Mouse (Mus musculus) limb, embryonic 14.5 days (tissue): ENCODE data around the gene 4931409K22Rik. TPM values are rescaled to one million over a fixed set of nuclear protein-coding genes. Genes with fewer than 3 reads are reported as not detected.

Experiments
- ATAC-seq: fragments of 200-750 bp; cut with Nextera tagmentation; 2 replicates; pipeline ENCODE4 v1.8.0; 2017; ENCODE audit warnings: low read depth, moderate number of reproducible peaks, moderate TSS enrichment; ENCODE audit not compliant: low FRiP score
- DNase-seq: peaks from one replicate; pipeline ENCODE4 v3.0.0-alpha.2; 2015; ENCODE audit warnings: low spot score
- H3K27ac ChIP-seq: fragments of 300-500 bp; sonication (generic); replicated peaks from 2 replicates; pipeline ENCODE4 v1.5.1; 2014; ENCODE audit warnings: low read depth, mild to moderate bottlenecking, low read length, moderate library complexity, mixed read lengths
- H3K27me3 ChIP-seq: fragments of 300-500 bp; sonication (generic); 2 replicates; pipeline ENCODE4 v1.6.1; 2014; ENCODE audit warnings: low read length, mixed read lengths; ENCODE audit not compliant: control insufficient read depth, insufficient read depth
- H3K36me3 ChIP-seq: fragments of 300-500 bp; sonication (generic); 2 replicates; pipeline ENCODE4 v1.6.1; 2014; ENCODE audit warnings: mild to moderate bottlenecking, low read length, moderate library complexity, mixed read lengths; ENCODE audit not compliant: control insufficient read depth, insufficient read depth
- H3K4me1 ChIP-seq: fragments of 300-500 bp; sonication (generic); 2 replicates; pipeline ENCODE4 v1.6.1; 2014; ENCODE audit warnings: antibody characterized with exemption, low read length, mixed read lengths; ENCODE audit not compliant: control insufficient read depth, insufficient read depth
- H3K4me2 ChIP-seq: fragments of 300-500 bp; sonication (generic); replicated peaks from 2 replicates; pipeline ENCODE4 v1.6.1; 2014; ENCODE audit warnings: low read depth, mild to moderate bottlenecking, low read length, moderate library complexity; ENCODE audit not compliant: severe bottlenecking
- H3K4me3 ChIP-seq: fragments of 300-500 bp; sonication (generic); replicated peaks from 2 replicates; pipeline ENCODE4 v1.5.1; 2014; ENCODE audit warnings: low read length
- H3K9ac ChIP-seq: fragments of 300-500 bp; sonication (generic); 2 replicates; pipeline ENCODE4 v1.6.1; 2014; ENCODE audit warnings: mild to moderate bottlenecking, low read depth, low read length, moderate library complexity; ENCODE audit not compliant: severe bottlenecking
- H3K9me3 ChIP-seq: fragments of 300-500 bp; sonication (generic); 2 replicates; pipeline ENCODE4 v1.6.1; 2016; ENCODE audit warnings: low read length; ENCODE audit not compliant: control insufficient read depth
- POLR2A ChIP-seq: fragments of 200-500 bp; IDR thresholded peaks from 2 replicates; pipeline ENCODE4 v1.8.0; 2012; ENCODE audit warnings: inconsistent platforms, mild to moderate bottlenecking, moderate library complexity, borderline replicate concordance; ENCODE audit not compliant: insufficient read depth, insufficient read length; ENCODE audit errors: extremely low read depth
- WGBS: fragments of 180-500 bp; shearing (Covaris S2); extraction: QIAGEN DNeasy Blood & Tissue Kit; methylation state at CpG from one replicate; pipeline ENCODE4 v1.1.7; 2014; 5-methylcytosine and 5-hydroxymethylcytosine counted together
- polyA plus RNA-seq, 2 experiments: library from polyadenylated mRNA; depleted of rRNA in 1 of 2; stranded (reverse) in 1 of 2; unstranded in 1 of 2; fragments of >200 nt; fragmentation: Nextera tagmentation in 1 of 2; extraction: Ambion mirVana in 1 of 2; gene quantifications; 2 replicates each; pipeline versions ENCODE4 v1.2.1 to v1.2.3; 2012 to 2014

The 4931409K22Rik gene
- polyA plus RNA-seq, 2 experiments = 0.12 to 0.35 TPM

DNA sequence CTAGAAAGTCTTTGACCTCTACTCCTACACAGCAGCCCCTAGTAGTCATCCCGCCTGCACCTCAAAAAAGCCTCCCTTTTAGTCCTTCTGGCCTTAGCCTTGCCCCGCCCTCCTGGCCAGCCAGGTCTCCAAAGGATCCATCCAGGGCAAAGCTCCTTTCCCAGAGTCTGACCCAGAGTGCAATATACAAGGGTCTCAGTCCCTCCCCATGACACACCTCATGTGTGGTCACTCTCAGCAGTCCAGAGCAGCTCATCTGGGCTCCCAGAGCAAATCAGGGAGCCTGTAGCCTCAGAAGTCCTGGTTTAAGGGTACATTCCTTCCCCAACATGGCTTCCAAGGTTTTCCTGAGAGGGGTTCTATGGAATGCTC is 5.3 kb downstream of the 4931409K22Rik start:
- WGBS = 43% methylated on average over 2 of the region's 2 CpGs
- H3K27me3 ChIP-seq = no peaks in the 10 kb centered on the region
- 0 out of 2 replicates have a peak overlapping the region, but pooled peaks have one; percentile 5 for H3K4me3 ChIP-seq

DNA sequence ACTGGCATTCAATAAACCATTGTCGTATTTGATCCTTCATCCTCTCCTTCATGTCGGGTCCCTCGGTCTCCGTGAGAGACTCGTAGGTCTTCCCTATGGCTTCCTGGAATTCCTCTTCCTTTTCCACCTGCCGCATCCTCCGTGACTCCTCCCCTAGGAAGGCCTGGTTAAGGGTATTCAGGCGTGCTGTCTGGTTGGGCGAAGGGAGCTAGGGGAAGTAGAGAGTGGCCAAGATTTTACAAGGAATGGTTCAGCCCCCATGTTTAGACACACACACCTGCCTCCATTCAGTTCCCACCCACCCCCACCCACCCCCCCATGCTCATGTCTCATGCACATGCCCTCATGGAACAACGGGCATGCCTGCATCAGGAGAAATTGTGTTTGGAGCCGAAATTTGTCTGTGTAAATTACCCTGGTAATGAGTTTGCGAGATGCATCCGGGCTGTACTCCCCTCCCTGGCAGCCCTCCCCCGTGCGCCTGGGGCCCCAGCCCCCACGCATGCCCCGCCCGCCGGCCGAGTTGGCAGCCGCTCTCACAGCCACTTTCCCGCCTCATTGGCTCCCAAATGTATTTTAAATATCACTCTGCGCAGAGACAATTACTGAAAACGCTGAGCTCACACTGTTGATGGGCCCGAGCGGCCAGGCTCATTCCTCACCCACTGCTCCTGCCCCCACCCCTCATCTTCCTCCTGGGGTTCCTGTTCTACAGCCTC is 5.9 kb downstream of the 4931409K22Rik start:
- Histone ChIP-seq H3K9ac (peak overlapping the region; percentile 34; the same call in 1 of the 2 replicates), H3K27me3 (no peaks in the 10 kb centered on the region), H3K4me3 (0 out of 2 replicates have a peak overlapping the region, but pooled peaks have one; percentile 5), H3K36me3 (no peaks in the 10 kb centered on the region), H3K9me3 (no peaks in the 10 kb centered on the region; the same call in 1 of the 2 replicates), H3K4me1 (peaks cover 26% of the 10 kb centered on the region), H3K27ac (no peak overlapping the region), H3K4me2 (peak overlapping the region; percentile 42)
- WGBS = 25% methylated on average over 21 of the region's 26 CpGs
- DNase-seq = peak; percentile 56
- peak; percentile 56; the same call in 1 of the 2 replicates for ATAC-seq
- TF ChIP-seq POLR2A = no peak

More for the DNA sequence above, 5.3 kb downstream of the 4931409K22Rik start:
- Histone ChIP-seq H3K9me3 (no peaks in the 10 kb centered on the region; the same call in 1 of the 2 replicates), H3K4me2 (peak overlapping the region; percentile 42), H3K27ac (no peak overlapping the region), H3K36me3 (no peaks in the 10 kb centered on the region), H3K4me1 (peaks cover 26% of the 10 kb centered on the region), H3K9ac (peak overlapping the region; percentile 34; the same call in 1 of the 2 replicates)
- TF ChIP-seq POLR2A = no peak
- no peak for DNase-seq
- 0 out of 2 replicates have a peak, but pooled peaks have one; percentile 4 for ATAC-seq

DNA sequence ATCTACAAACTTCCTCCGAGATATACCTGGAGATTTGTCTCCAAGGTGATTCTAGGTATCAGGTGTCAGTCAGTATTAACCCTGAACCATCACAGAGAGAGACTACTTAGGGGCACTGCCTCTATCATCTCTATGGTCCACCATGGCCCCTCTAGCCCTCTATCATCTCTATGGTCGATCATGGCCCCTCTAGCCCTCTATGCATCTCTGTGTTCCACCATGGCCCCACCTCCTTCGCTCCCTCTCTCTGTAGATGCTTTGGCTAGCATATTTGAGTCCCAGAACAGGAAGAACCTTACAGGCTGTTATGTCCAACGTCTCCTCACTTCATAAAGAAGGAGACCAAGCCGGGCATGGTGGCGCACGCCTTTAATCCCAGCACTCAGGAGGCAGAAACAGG is 14.0 kb downstream of the 4931409K22Rik start:
- 80% methylated on average over 7 of the region's 7 CpGs for WGBS
- H3K9ac ChIP-seq = no peak overlapping the region
- H3K36me3 ChIP-seq = no peaks in the 10 kb centered on the region
- ATAC-seq (no peak), DNase-seq (no peak)
- H3K27ac ChIP-seq = no peak overlapping the region
- no peaks in the 10 kb centered on the region for H3K9me3 ChIP-seq
- H3K4me2 ChIP-seq = no peak overlapping the region
- no peak overlapping the region for H3K4me3 ChIP-seq
- H3K27me3 ChIP-seq = no peaks in the 10 kb centered on the region
- no peak for TF ChIP-seq POLR2A
- peaks cover 18% of the 10 kb centered on the region for H3K4me1 ChIP-seq

- no peaks in the 10 kb centered on the region for H3K36me3 ChIP-seq
- H3K4me2 ChIP-seq = peak overlapping the region; percentile 24; the same call in 1 of the 2 replicates
- no peak overlapping the region for H3K4me3 ChIP-seq
- H3K27me3 ChIP-seq = no peaks in the 10 kb centered on the region
- H3K9me3 ChIP-seq = no peaks in the 10 kb centered on the region
- TF ChIP-seq POLR2A = no peak
- no peak for DNase-seq
- H3K27ac ChIP-seq = no peak overlapping the region
- 11% methylated on average over 6 of the region's 6 CpGs for WGBS
- H3K4me1 ChIP-seq = peaks cover 18% of the 10 kb centered on the region
- no peak overlapping the region for H3K9ac ChIP-seq
- peak; percentile 17; the same call in 1 of the 2 replicates for ATAC-seq
These were observed 15.5 kb downstream of the 4931409K22Rik start for GRCm38 (mm10) chr5:24541144-24541569.

DNA sequence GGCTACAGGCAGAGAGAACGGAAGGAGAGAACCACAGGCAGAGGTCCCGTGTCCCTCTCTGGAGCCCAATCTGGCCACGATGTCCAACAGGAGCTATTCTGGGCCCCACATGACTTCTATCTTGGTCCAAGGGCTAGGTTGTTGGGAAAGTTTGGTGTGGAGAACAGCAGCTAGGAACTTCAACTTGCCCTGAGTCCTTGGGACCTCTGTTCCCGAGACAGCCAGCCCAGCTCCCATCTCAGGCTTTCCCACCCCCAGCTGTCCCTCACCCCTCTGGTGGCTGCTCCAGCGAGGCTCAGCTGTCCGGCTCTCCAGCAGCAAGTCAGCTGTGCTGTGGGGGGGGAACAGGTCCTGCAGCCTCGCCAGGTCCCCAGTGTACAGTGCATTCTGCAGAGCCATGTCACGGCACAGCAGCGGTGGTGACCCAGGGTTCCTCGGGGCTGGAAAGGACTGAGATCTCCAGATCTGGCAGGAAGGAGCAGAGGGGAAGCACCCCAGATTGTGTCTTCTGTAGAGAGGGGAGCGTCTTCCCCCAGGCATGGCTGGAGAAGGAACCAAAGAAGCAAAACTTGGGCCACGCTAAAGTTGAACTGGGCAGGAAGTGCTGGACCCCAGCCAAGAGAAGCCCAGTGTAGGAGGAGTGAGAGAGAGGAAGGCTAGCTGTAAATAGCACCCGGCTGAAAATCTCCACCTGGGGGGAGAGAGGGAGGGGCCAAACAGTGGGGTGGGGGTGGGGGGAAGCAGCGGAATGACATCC is 16.0 kb downstream of the 4931409K22Rik start, which contains the start of gene Asb10:
TSS of gene Asb10 (minus strand) at position 592 of the 757 bp plus-strand sequence.
- H3K36me3 ChIP-seq = no peaks in the 10 kb centered on the region
- 22% methylated on average over 14 of the region's 14 CpGs for WGBS
- H3K27me3 ChIP-seq = no peaks in the 10 kb centered on the region
- H3K4me3 ChIP-seq = no peak within 1 kb of the TSS
- no peak within 1 kb of the TSS; the same call in 1 of the 2 replicates for H3K27ac ChIP-seq
- no peaks in the 10 kb centered on the region for H3K9me3 ChIP-seq
- TF ChIP-seq POLR2A = no peak
- H3K9ac ChIP-seq = peak within 1 kb of the TSS; percentile 13; the same call in 1 of the 2 replicates
- DNase-seq (peak; percentile 64), ATAC-seq (peak; percentile 80)
- peaks cover 18% of the 10 kb centered on the region for H3K4me1 ChIP-seq
- H3K4me2 ChIP-seq = peak within 1 kb of the TSS; percentile 24
